Mouse (Mus musculus): ENCODE data around the gene Mtmr12.

DNA sequence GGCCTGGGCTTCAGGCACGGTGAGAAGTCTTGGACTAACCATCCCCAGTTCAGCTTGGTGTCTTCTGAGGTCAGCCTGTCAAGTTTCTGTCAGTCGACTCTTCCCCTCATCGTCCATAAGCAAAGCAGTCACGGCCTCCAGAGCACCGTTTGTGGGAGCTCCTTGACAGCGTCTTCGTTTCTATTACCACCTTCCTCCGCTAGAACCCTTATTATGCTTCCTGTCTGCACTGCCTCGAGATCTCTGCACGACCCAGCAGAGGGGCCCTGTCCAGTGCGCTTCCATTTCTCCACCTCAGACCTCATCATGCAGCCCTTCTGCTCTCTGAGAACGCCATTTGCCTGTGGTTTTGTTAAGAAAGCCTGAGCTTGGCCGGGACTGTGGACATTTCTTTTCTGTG is 12.0 kb downstream of the Mtmr12 start:
- no peak for TF ChIP-seq CTCF (IDR thresholded peaks at IDR 0.05; ENCODE audit: low read depth, low read length)
- no peak for TF ChIP-seq POLR2A (IDR thresholded peaks at IDR 0.05; ENCODE audit: borderline replicate concordance, low read depth, low read length)
